Mouse (Mus musculus) cortical plate, adult 2 months (tissue): ENCODE measurements around the gene Plekhf1.

Source experiments
- CTCF ChIP-seq: fragments of 200-500 bp; IDR thresholded peaks from 2 replicates; pipeline ENCODE4 v1.5.1; 2011; ENCODE audit warnings: mild to moderate bottlenecking, control low read depth, low read length; ENCODE audit not compliant: insufficient read depth; ENCODE audit errors: extremely low read depth
- POLR2A ChIP-seq: fragments of 200-500 bp; IDR thresholded peaks from 2 replicates; pipeline ENCODE4 v1.6.1; 2011; ENCODE audit warnings: mild to moderate bottlenecking, low read length, control low read depth; ENCODE audit not compliant: insufficient read depth; ENCODE audit errors: extremely low read depth

GRCm38 (mm10) chr7:38184786-38185185 is 43.0 kb downstream of the Plekhf1 start:
- no peak for TF ChIP-seq POLR2A
- TF ChIP-seq CTCF: no peak
